Mouse (Mus musculus) E14TG2a.4 (cell line): ENCODE results near the gene Midn.

Experiments
- CTCF ChIP-seq: conservative IDR thresholded peaks from 2 replicates; pipeline ENCODE4 v1.5.1; 2014; ENCODE audit warnings: low read length
- NANOG ChIP-seq: IDR thresholded peaks from 2 replicates; pipeline ENCODE4 v1.6.1; 2014; ENCODE audit warnings: borderline replicate concordance, low read length, mixed read lengths
- POU5F1 ChIP-seq: IDR thresholded peaks from 2 replicates; pipeline ENCODE4 v1.6.1; 2014; ENCODE audit warnings: low read length, borderline replicate concordance

GRCm38 (mm10) chr10:80169651-80170050 is 21.6 kb downstream of the Midn start:
- TF ChIP-seq CTCF (no peak), POU5F1 (no peak), NANOG (no peak)
